Mouse (Mus musculus) thymus, postnatal 0 days (tissue): ENCODE results near the gene Foxl1. TPM values are rescaled to one million over a fixed set of nuclear protein-coding genes. Genes with fewer than 3 reads are reported as not detected.
A peak's percentile ranks its signal among the peaks of the same experiment; 100 is the strongest.
"Not testable (repeated sequence)": the region's sequence is repeated elsewhere in the genome, so short reads cannot be mapped to it uniquely, and the experiment has no call there.

Experiments used
- DNase-seq: peaks from one replicate; pipeline ENCODE4 v3.0.0-alpha.2; 2015; ENCODE audit warnings: low spot score
- polyA plus RNA-seq: library from polyadenylated mRNA; unstranded; fragments of >200 nt; fragmentation: Nextera tagmentation; extraction: Ambion mirVana; gene quantifications from 2 replicates; pipeline ENCODE4 v1.2.1, GENCODE M21; 2015

Gene Foxl1
- polyA plus RNA-seq, 1 experiment from 2014 or later = 0.12 TPM

- no peak for DNase-seq
Measured at GRCm38 (mm10) chr8:121124547-121125239, 3.0 kb upstream of the Foxl1 start.

- peak; percentile 37 for DNase-seq
Measured at GRCm38 (mm10) chr8:121125311-121125876, 2.3 kb upstream of the Foxl1 start.

- DNase-seq = no peak
Measured at GRCm38 (mm10) chr8:121126191-121126590, 1.5 kb upstream of the Foxl1 start.

- no peak for DNase-seq
Measured at GRCm38 (mm10) chr8:121126694-121127093, 1.0 kb upstream of the Foxl1 start.

GRCm38 (mm10) chr8:121127291-121127701 lies 444 bp upstream of the Foxl1 start:
- no peak for DNase-seq

- no peak for DNase-seq
Measured at GRCm38 (mm10) chr8:121128531-121129264, 958 bp downstream of the Foxl1 start.

- DNase-seq = no peak
Measured at GRCm38 (mm10) chr8:121129265-121129940, 1.7 kb downstream of the Foxl1 start.

GRCm38 (mm10) chr8:121130522-121130921 lies 2.8 kb downstream of the Foxl1 start:
- no peak for DNase-seq

- DNase-seq = no peak
Measured at GRCm38 (mm10) chr8:121132961-121133513, 5.3 kb downstream of the Foxl1 start.

GRCm38 (mm10) chr8:121134102-121134501 lies 6.4 kb downstream of the Foxl1 start:
- DNase-seq = no peak

- no peak for DNase-seq
Measured at GRCm38 (mm10) chr8:121134512-121134911, 6.8 kb downstream of the Foxl1 start.

GRCm38 (mm10) chr8:121136856-121137255 lies 9.1 kb downstream of the Foxl1 start:
- DNase-seq = no peak

GRCm38 (mm10) chr8:121145457-121146134 lies 17.9 kb downstream of the Foxl1 start:
- DNase-seq = not testable (repeated sequence)

GRCm38 (mm10) chr8:121148573-121149083 lies 20.9 kb downstream of the Foxl1 start:
- no peak for DNase-seq

GRCm38 (mm10) chr8:121152394-121152793 lies 24.7 kb downstream of the Foxl1 start:
- DNase-seq = no peak

- DNase-seq = no peak
Measured at GRCm38 (mm10) chr8:121156990-121157491, 29.3 kb downstream of the Foxl1 start.

- DNase-seq = no peak
Measured at GRCm38 (mm10) chr8:121158812-121159211, 31.1 kb downstream of the Foxl1 start.

GRCm38 (mm10) chr8:121161437-121161836 lies 33.7 kb downstream of the Foxl1 start:
- DNase-seq = no peak

GRCm38 (mm10) chr8:121162413-121162812 lies 34.7 kb downstream of the Foxl1 start:
- no peak for DNase-seq

- no peak for DNase-seq
Measured at GRCm38 (mm10) chr8:121162906-121163695, 35.4 kb downstream of the Foxl1 start.
